Mouse (Mus musculus) liver, embryonic 11.5 days (tissue): ENCODE data around the gene Mlph. TPM values are rescaled to one million over a fixed set of nuclear protein-coding genes. Genes with fewer than 3 reads are reported as not detected.

Experiments used
- ATAC-seq: fragments of 200-750 bp; cut with Nextera tagmentation; replicated peaks from 2 replicates; pipeline ENCODE4 v1.8.0; 2017; ENCODE audit warnings: moderate number of reproducible peaks, mild to moderate bottlenecking, moderate TSS enrichment, moderate library complexity; ENCODE audit not compliant: low FRiP score
- DNase-seq: peaks from one replicate; pipeline ENCODE4 v3.0.0-alpha.2; 2017; ENCODE audit warnings: low spot score
- H3K27ac ChIP-seq: fragments of 300-500 bp; sonication (generic); 2 replicates; pipeline ENCODE4 v1.5.1; 2014; ENCODE audit warnings: mild to moderate bottlenecking, low read depth, low read length, control low read depth
- H3K27me3 ChIP-seq: fragments of 300-500 bp; sonication (generic); replicated peaks from 2 replicates; pipeline ENCODE4 v1.6.1; 2014; ENCODE audit warnings: low read length, mixed read lengths; ENCODE audit not compliant: control insufficient read depth, insufficient read depth
- H3K36me3 ChIP-seq: fragments of 300-500 bp; sonication (generic); 2 replicates; pipeline ENCODE4 v1.6.1; 2014; ENCODE audit warnings: mild to moderate bottlenecking, low read length, moderate library complexity, mixed read lengths; ENCODE audit not compliant: control insufficient read depth, insufficient read depth
- H3K4me1 ChIP-seq: fragments of 300-500 bp; sonication (generic); replicated peaks from 2 replicates; pipeline ENCODE4 v1.6.1; 2014; ENCODE audit warnings: low read length, mixed read lengths; ENCODE audit not compliant: control insufficient read depth, insufficient read depth
- H3K4me2 ChIP-seq: fragments of 300-500 bp; sonication (generic); 2 replicates; pipeline ENCODE4 v1.6.1; 2014; ENCODE audit warnings: mild to moderate bottlenecking, control low read depth, moderate library complexity
- H3K4me3 ChIP-seq: fragments of 300-500 bp; sonication (generic); 2 replicates; pipeline ENCODE4 v1.5.1; 2014; ENCODE audit warnings: low read depth, low read length, control low read depth
- H3K9ac ChIP-seq: fragments of 300-500 bp; sonication (generic); 2 replicates; pipeline ENCODE4 v1.6.1; 2014; ENCODE audit warnings: low read depth, low read length, control low read depth
- H3K9me3 ChIP-seq: fragments of 300-500 bp; sonication (generic); 2 replicates; pipeline ENCODE4 v1.6.1; 2016; ENCODE audit warnings: low read length, inconsistent platforms, mixed read lengths; ENCODE audit not compliant: control insufficient read depth
- WGBS: fragments of 180-500 bp; shearing (Covaris S2); extraction: QIAGEN DNeasy Blood & Tissue Kit; methylation state at CpG from one replicate; pipeline ENCODE4 v1.1.7; 2014; 5-methylcytosine and 5-hydroxymethylcytosine counted together
- polyA plus RNA-seq: library from polyadenylated mRNA; unstranded; fragments of >200 nt; fragmentation: Nextera tagmentation; extraction: Ambion mirVana; gene quantifications from 2 replicates; pipeline ENCODE4 v1.2.1, GENCODE M21; 2014

The Mlph gene
- polyA plus RNA-seq, 1 experiment from 2014 or later, result not detected

GRCm38 (mm10) chr1:90968649-90969048, 53.8 kb downstream of the Mlph start:
- no peak for ATAC-seq
- Histone ChIP-seq H3K36me3 (no peaks in the 10 kb centered on the region), H3K27ac (no peak overlapping the region), H3K4me3 (no peak overlapping the region), H3K9me3 (no peaks in the 10 kb centered on the region), H3K4me1 (peaks cover 14% of the 10 kb centered on the region), H3K27me3 (no peaks in the 10 kb centered on the region), H3K4me2 (peak overlapping the region; percentile 47), H3K9ac (no peak overlapping the region)
- 73% methylated on average over 4 of the region's 4 CpGs for WGBS
- no peak for DNase-seq

GRCm38 (mm10) chr1:90969347-90969784, 54.5 kb downstream of the Mlph start, which contains the start of gene Rab17:
Gene Rab17, minus strand, starts transcription at chr1:90969661.
- no peak for DNase-seq
- Histone ChIP-seq H3K9me3 (no peaks in the 10 kb centered on the region), H3K4me2 (peak within 1 kb of the TSS; percentile 47), H3K9ac (no peak within 1 kb of the TSS), H3K27me3 (no peaks in the 10 kb centered on the region), H3K4me3 (peak within 1 kb of the TSS; percentile 29), H3K27ac (no peak within 1 kb of the TSS), H3K36me3 (no peaks in the 10 kb centered on the region), H3K4me1 (peaks cover 13% of the 10 kb centered on the region)
- 0 out of 2 replicates have a peak, but pooled peaks have one; percentile 27 for ATAC-seq
- WGBS, result 25% methylated on average over 9 of the region's 9 CpGs

- no peak overlapping the region for H3K9ac ChIP-seq
- no peaks in the 10 kb centered on the region for H3K9me3 ChIP-seq
- 67% methylated on average over 10 of the region's 10 CpGs for WGBS
- ATAC-seq (no peak), DNase-seq (no peak)
- no peaks in the 10 kb centered on the region for H3K27me3 ChIP-seq
- H3K36me3 ChIP-seq, result no peaks in the 10 kb centered on the region
- H3K4me1 ChIP-seq, result peaks cover 16% of the 10 kb centered on the region
- H3K4me3 ChIP-seq, result no peak overlapping the region
- no peak overlapping the region for H3K27ac ChIP-seq
- no peak overlapping the region for H3K4me2 ChIP-seq
Measured at GRCm38 (mm10) chr1:90969881-90970390, 55.1 kb downstream of the Mlph start.

GRCm38 (mm10) chr1:90972911-90973573, 58.2 kb downstream of the Mlph start:
- 25% methylated on average over 9 of the region's 9 CpGs for WGBS
- Histone ChIP-seq H3K4me1 (peaks cover 16% of the 10 kb centered on the region), H3K4me2 (no peak overlapping the region), H3K9me3 (no peaks in the 10 kb centered on the region), H3K4me3 (no peak overlapping the region), H3K36me3 (no peaks in the 10 kb centered on the region), H3K27me3 (no peaks in the 10 kb centered on the region), H3K27ac (no peak overlapping the region), H3K9ac (0 out of 2 replicates have a peak overlapping the region, but pooled peaks have one; percentile 20)
- peak; percentile 58 for ATAC-seq
- DNase-seq, result peak; percentile 88

- H3K27ac ChIP-seq, result no peak overlapping the region
- WGBS, result 83% methylated on average over 2 of the region's 2 CpGs
- H3K4me3 ChIP-seq, result no peak overlapping the region
- no peaks in the 10 kb centered on the region for H3K9me3 ChIP-seq
- H3K4me2 ChIP-seq, result no peak overlapping the region
- DNase-seq (no peak), ATAC-seq (peak; percentile 37)
- H3K36me3 ChIP-seq, result no peaks in the 10 kb centered on the region
- no peaks in the 10 kb centered on the region for H3K27me3 ChIP-seq
- H3K4me1 ChIP-seq, result peaks cover 16% of the 10 kb centered on the region
- 0 out of 2 replicates have a peak overlapping the region, but pooled peaks have one; percentile 20 for H3K9ac ChIP-seq
Measured at GRCm38 (mm10) chr1:90973574-90973911, 58.7 kb downstream of the Mlph start.

- H3K4me2 ChIP-seq, result no peak overlapping the region
- DNase-seq, result no peak
- no peak overlapping the region for H3K4me3 ChIP-seq
- no peaks in the 10 kb centered on the region for H3K36me3 ChIP-seq
- no peak overlapping the region for H3K9ac ChIP-seq
- ATAC-seq, result peak; percentile 55
- no peak overlapping the region for H3K27ac ChIP-seq
- H3K27me3 ChIP-seq, result no peaks in the 10 kb centered on the region
- H3K4me1 ChIP-seq, result peaks cover 8% of the 10 kb centered on the region
- 28% methylated on average over 12 of the region's 12 CpGs for WGBS
- H3K9me3 ChIP-seq, result no peaks in the 10 kb centered on the region
Measured at GRCm38 (mm10) chr1:90974906-90975649, 60.2 kb downstream of the Mlph start.

- Histone ChIP-seq H3K9me3 (no peaks in the 10 kb centered on the region), H3K4me2 (no peak overlapping the region), H3K4me3 (no peak overlapping the region), H3K36me3 (no peaks in the 10 kb centered on the region), H3K9ac (no peak overlapping the region), H3K27ac (no peak overlapping the region), H3K4me1 (peaks cover 8% of the 10 kb centered on the region), H3K27me3 (no peaks in the 10 kb centered on the region)
- ATAC-seq, result no peak
- DNase-seq, result no peak
- 80% methylated on average over 4 of the region's 4 CpGs for WGBS
Measured at GRCm38 (mm10) chr1:90975960-90976359, 61.1 kb downstream of the Mlph start.

GRCm38 (mm10) chr1:90980638-90981330, 65.9 kb downstream of the Mlph start:
- H3K4me2 ChIP-seq, result no peak overlapping the region
- H3K9ac ChIP-seq, result no peak overlapping the region
- H3K27ac ChIP-seq, result no peak overlapping the region
- 68% methylated on average over 10 of the region's 10 CpGs for WGBS
- DNase-seq (no peak), ATAC-seq (no peak)
- H3K4me3 ChIP-seq, result no peak overlapping the region
- no peaks in the 10 kb centered on the region for H3K36me3 ChIP-seq
- no peaks in the 10 kb centered on the region for H3K27me3 ChIP-seq
- H3K9me3 ChIP-seq, result no peaks in the 10 kb centered on the region
- no peaks in the 10 kb centered on the region for H3K4me1 ChIP-seq
